Mouse (Mus musculus) yolk sac, embryonic 10.5 days (tissue): Measurements from ENCODE around the gene Asb6.

Experiments used
- DNase-seq: peaks from one replicate; pipeline ENCODE4 v3.0.0-alpha.2; 2017; ENCODE audit warnings: low spot score

The Asb6 gene

GRCm38 (mm10) chr2:30833644-30834043 lies 3.5 kb upstream of the Asb6 start:
- DNase-seq = no peak

- no peak for DNase-seq
Measured at GRCm38 (mm10) chr2:30829315-30829714, 818 bp downstream of the Asb6 start.

GRCm38 (mm10) chr2:30827749-30828475 lies 2.2 kb downstream of the Asb6 start:
- DNase-seq = peak; percentile 89

GRCm38 (mm10) chr2:30826825-30827748 lies 3.0 kb downstream of the Asb6 start:
- DNase-seq = peak; percentile 65

GRCm38 (mm10) chr2:30823385-30824153 lies 6.6 kb downstream of the Asb6 start:
- no peak for DNase-seq

- DNase-seq = no peak
Measured at GRCm38 (mm10) chr2:30822460-30822859, 7.7 kb downstream of the Asb6 start.

- no peak for DNase-seq
Measured at GRCm38 (mm10) chr2:30821073-30821472, 9.1 kb downstream of the Asb6 start.

- no peak for DNase-seq
Measured at GRCm38 (mm10) chr2:30819873-30820272, 10.3 kb downstream of the Asb6 start.

GRCm38 (mm10) chr2:30816383-30816782 lies 13.8 kb downstream of the Asb6 start:
- no peak for DNase-seq

- no peak for DNase-seq
Measured at GRCm38 (mm10) chr2:30810573-30810972, 19.6 kb downstream of the Asb6 start.

GRCm38 (mm10) chr2:30809503-30809902 lies 20.6 kb downstream of the Asb6 start:
- DNase-seq = no peak

GRCm38 (mm10) chr2:30808296-30808655 lies 21.9 kb downstream of the Asb6 start:
- DNase-seq = peak; percentile 31

- peak; percentile 100 for DNase-seq
Measured at GRCm38 (mm10) chr2:30807648-30808295, 22.4 kb downstream of the Asb6 start, which contains the start of gene Ntmt1. TSS of gene Ntmt1 (plus strand) at chr2:30807826.

- no peak for DNase-seq
Measured at GRCm38 (mm10) chr2:30807147-30807647, 22.9 kb downstream of the Asb6 start.

- DNase-seq = no peak
Measured at GRCm38 (mm10) chr2:30805983-30806382, 24.1 kb downstream of the Asb6 start.

GRCm38 (mm10) chr2:30803604-30804003 lies 26.5 kb downstream of the Asb6 start, which contains the start of gene 1700001O22Rik:
TSS of gene 1700001O22Rik (minus strand) at chr2:30803661.
- no peak for DNase-seq

- DNase-seq = no peak
Measured at GRCm38 (mm10) chr2:30801067-30801852, 28.9 kb downstream of the Asb6 start.

GRCm38 (mm10) chr2:30800671-30801066 lies 29.5 kb downstream of the Asb6 start:
- DNase-seq = no peak

- DNase-seq = no peak
Measured at GRCm38 (mm10) chr2:30799456-30799855, 30.7 kb downstream of the Asb6 start.

- peak; percentile 76 for DNase-seq
Measured at GRCm38 (mm10) chr2:30796382-30796781, 33.8 kb downstream of the Asb6 start.

- DNase-seq = no peak
Measured at GRCm38 (mm10) chr2:30795889-30796275, 34.3 kb downstream of the Asb6 start.
